Mouse (Mus musculus) kidney, embryonic 15.5 days (tissue): ENCODE results near the gene Atg10. TPM values are rescaled to one million over a fixed set of nuclear protein-coding genes. Genes with fewer than 3 reads are reported as not detected.

ENCODE experiments used
- ATAC-seq: fragments of 200-750 bp; cut with Nextera tagmentation; replicated peaks from 2 replicates; pipeline ENCODE4 v1.8.0; 2017; ENCODE audit warnings: moderate TSS enrichment; ENCODE audit not compliant: low FRiP score
- H3K27ac ChIP-seq: fragments of 300-500 bp; sonication (generic); 2 replicates; pipeline ENCODE4 v1.5.1; 2015; ENCODE audit warnings: mild to moderate bottlenecking, inconsistent platforms
- H3K27me3 ChIP-seq: fragments of 300-500 bp; sonication (generic); 2 replicates; pipeline ENCODE4 v1.6.1; 2015; ENCODE audit warnings: inconsistent platforms
- H3K36me3 ChIP-seq: fragments of 300-500 bp; sonication (generic); 2 replicates; pipeline ENCODE4 v1.6.1; 2015; ENCODE audit warnings: inconsistent platforms
- H3K4me1 ChIP-seq: fragments of 300-500 bp; sonication (generic); 2 replicates; pipeline ENCODE4 v1.6.1; 2015; ENCODE audit warnings: inconsistent platforms
- H3K4me2 ChIP-seq: fragments of 300-500 bp; sonication (generic); 2 replicates; pipeline ENCODE4 v1.6.1; 2015; ENCODE audit warnings: moderate library complexity, mild to moderate bottlenecking, inconsistent platforms
- H3K4me3 ChIP-seq: fragments of 300-500 bp; sonication (generic); replicated peaks from 2 replicates; pipeline ENCODE4 v1.5.1; 2015; ENCODE audit warnings: mild to moderate bottlenecking, inconsistent platforms
- H3K9ac ChIP-seq: fragments of 300-500 bp; sonication (generic); 2 replicates; pipeline ENCODE4 v1.6.1; 2015; ENCODE audit warnings: mild to moderate bottlenecking, inconsistent platforms
- H3K9me3 ChIP-seq: fragments of 300-500 bp; sonication (generic); replicated peaks from 2 replicates; pipeline ENCODE4 v1.6.1; 2016; ENCODE audit warnings: inconsistent platforms
- WGBS: fragments of 180-500 bp; shearing (Covaris S2); methylation state at CpG from one replicate; pipeline ENCODE4 v1.1.7; 2015; ENCODE audit warnings: mixed read lengths; 5-methylcytosine and 5-hydroxymethylcytosine counted together
- polyA plus RNA-seq: library from polyadenylated mRNA; unstranded; fragments of >200 nt; fragmentation: Nextera tagmentation; extraction: Ambion mirVana; gene quantifications from 2 replicates; pipeline ENCODE4 v1.2.1, GENCODE M21; 2015

The Atg10 gene
- polyA plus RNA-seq, 1 experiment from 2014 or later, result 12.6 TPM

DNA sequence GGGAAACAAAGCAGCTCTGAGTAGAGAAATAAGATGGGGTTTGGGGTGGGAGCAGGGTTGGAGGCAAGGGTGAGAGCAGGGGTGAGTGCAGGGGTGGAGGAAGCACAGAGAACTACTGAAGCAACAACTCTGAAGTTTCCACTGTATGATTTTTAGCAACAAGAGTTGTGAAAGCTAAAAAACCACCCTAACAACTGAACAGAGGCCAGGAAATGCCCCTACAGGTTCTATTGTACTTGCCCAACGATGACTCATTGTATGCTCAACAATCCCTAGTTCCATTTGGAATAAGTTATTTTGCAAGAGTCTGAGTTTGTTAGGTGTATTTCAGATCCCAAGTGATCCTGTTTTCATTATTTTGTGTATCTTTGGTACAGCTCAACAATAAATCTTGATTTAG is 182.5 kb downstream of the Atg10 start:
- no peak overlapping the region for H3K4me2 ChIP-seq
- WGBS, result 86% methylated on average over 1 of the region's 1 CpGs
- H3K4me3 ChIP-seq, result no peak overlapping the region
- H3K27me3 ChIP-seq, result no peaks in the 10 kb centered on the region
- H3K9ac ChIP-seq, result no peak overlapping the region
- H3K36me3 ChIP-seq, result no peaks in the 10 kb centered on the region
- ATAC-seq, result no peak
- H3K4me1 ChIP-seq, result no peaks in the 10 kb centered on the region
- no peak overlapping the region for H3K27ac ChIP-seq
- H3K9me3 ChIP-seq, result no peaks in the 10 kb centered on the region

DNA sequence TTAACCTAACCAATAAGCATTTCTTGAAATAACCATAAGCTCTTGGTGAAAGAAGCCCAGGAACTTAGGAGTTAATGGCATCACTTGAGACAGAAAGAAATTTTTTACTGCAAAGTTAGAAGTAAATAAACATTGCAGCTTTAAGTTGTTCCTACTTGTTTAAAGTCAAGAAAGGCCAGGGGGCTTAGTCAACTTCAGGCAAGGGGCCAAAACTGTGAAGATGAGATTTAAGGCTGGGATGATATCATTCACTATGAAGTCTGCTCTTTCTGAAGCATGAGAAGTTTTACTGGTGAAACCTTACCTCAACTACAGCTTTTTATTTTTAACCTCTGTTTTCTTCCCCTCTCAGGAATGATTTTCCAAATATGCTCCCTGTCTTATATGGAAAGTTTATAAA is 183.3 kb downstream of the Atg10 start:
- ATAC-seq, result no peak
- H3K27me3 ChIP-seq, result no peaks in the 10 kb centered on the region
- no peak overlapping the region for H3K4me3 ChIP-seq
- H3K9me3 ChIP-seq, result no peaks in the 10 kb centered on the region
- no peak overlapping the region for H3K4me2 ChIP-seq
- H3K4me1 ChIP-seq, result no peaks in the 10 kb centered on the region
- no peak overlapping the region for H3K27ac ChIP-seq
- no peak overlapping the region for H3K9ac ChIP-seq
- no peaks in the 10 kb centered on the region for H3K36me3 ChIP-seq

DNA sequence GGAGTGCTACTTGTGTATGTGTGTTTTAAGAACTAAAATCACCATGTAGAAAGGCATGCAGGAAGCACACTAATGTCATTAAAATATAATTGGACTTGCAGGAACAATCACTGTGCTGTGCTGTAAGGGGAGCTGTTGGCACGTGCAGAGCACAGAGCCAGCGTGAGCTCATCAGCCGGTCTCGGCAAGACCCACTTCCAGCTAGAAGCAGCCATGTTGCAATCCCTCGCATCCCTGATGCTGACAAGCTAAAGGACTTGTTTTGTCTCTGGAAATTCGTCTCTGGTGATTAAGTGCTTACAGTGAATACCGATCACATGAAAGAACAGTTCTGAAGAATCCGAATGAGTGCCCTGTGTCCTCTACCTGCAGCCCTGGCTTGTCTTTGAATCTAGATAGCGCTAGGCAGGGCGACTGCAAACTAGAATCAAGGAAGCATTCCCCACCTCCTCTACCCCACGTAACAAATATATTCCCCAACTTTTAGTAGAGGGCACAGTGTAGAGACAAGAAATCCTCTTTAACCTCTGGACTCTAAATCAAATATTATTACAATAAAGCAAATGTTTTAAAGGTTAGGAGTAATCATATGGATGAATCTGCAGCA is 184.5 kb downstream of the Atg10 start:
- Histone ChIP-seq H3K36me3 (no peaks in the 10 kb centered on the region), H3K27me3 (no peaks in the 10 kb centered on the region), H3K9ac (no peak overlapping the region), H3K4me3 (no peak overlapping the region), H3K9me3 (no peaks in the 10 kb centered on the region), H3K4me1 (no peaks in the 10 kb centered on the region), H3K27ac (no peak overlapping the region), H3K4me2 (peak overlapping the region; percentile 34; the same call in 1 of the 2 replicates)
- 51% methylated on average over 11 of the region's 11 CpGs for WGBS
- ATAC-seq, result peak; percentile 88

DNA sequence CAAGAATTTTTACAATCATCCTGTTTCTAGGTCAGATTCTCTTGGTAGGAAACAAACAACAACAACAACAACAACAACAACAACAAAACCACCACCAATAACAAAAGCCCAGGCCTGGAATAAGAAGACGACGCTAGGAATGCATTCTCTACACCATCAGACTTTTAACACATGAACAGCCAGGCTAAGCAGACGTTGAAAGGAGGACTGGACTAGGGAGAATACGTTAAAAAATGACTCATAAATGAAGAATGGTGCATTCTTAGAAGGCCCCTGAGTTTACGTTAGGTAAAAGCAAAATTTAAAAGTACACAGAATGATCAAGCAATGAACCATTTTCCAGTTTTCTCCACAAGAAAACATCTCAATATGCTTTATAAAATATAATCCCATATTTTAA is 185.1 kb downstream of the Atg10 start:
- 66% methylated on average over 5 of the region's 5 CpGs for WGBS
- no peaks in the 10 kb centered on the region for H3K4me1 ChIP-seq
- no peaks in the 10 kb centered on the region for H3K9me3 ChIP-seq
- no peak for ATAC-seq
- H3K27ac ChIP-seq, result no peak overlapping the region
- no peak overlapping the region for H3K9ac ChIP-seq
- no peaks in the 10 kb centered on the region for H3K36me3 ChIP-seq
- no peak overlapping the region for H3K4me3 ChIP-seq
- no peak overlapping the region for H3K4me2 ChIP-seq
- no peaks in the 10 kb centered on the region for H3K27me3 ChIP-seq

- H3K4me2 ChIP-seq, result no peak overlapping the region
- no peaks in the 10 kb centered on the region for H3K36me3 ChIP-seq
- H3K4me1 ChIP-seq, result no peaks in the 10 kb centered on the region
- H3K27ac ChIP-seq, result no peak overlapping the region
- WGBS, result 86% methylated on average over 3 of the region's 3 CpGs
- H3K27me3 ChIP-seq, result no peaks in the 10 kb centered on the region
- no peaks in the 10 kb centered on the region for H3K9me3 ChIP-seq
- H3K9ac ChIP-seq, result no peak overlapping the region
- no peak overlapping the region for H3K4me3 ChIP-seq
- ATAC-seq, result no peak
These were observed 185.7 kb downstream of the Atg10 start for GRCm38 (mm10) chr13:91038034-91038433.

GRCm38 (mm10) chr13:91037405-91037804 is 186.4 kb downstream of the Atg10 start:
- no peaks in the 10 kb centered on the region for H3K27me3 ChIP-seq
- 96% methylated on average over 6 of the region's 6 CpGs for whole genome bisulfite sequencing
- no peaks in the 10 kb centered on the region for H3K4me1 ChIP-seq
- no peak overlapping the region for H3K4me2 ChIP-seq
- H3K27ac ChIP-seq, result no peak overlapping the region
- no peak for ATAC-seq
- no peaks in the 10 kb centered on the region for H3K36me3 ChIP-seq
- no peak overlapping the region for H3K4me3 ChIP-seq
- no peak overlapping the region for H3K9ac ChIP-seq
- no peaks in the 10 kb centered on the region for H3K9me3 ChIP-seq

GRCm38 (mm10) chr13:91031836-91032235 is 191.9 kb downstream of the Atg10 start:
- Histone ChIP-seq H3K4me2 (no peak overlapping the region), H3K9ac (no peak overlapping the region), H3K27ac (no peak overlapping the region), H3K27me3 (no peaks in the 10 kb centered on the region), H3K4me1 (no peaks in the 10 kb centered on the region), H3K4me3 (no peak overlapping the region), H3K9me3 (no peaks in the 10 kb centered on the region), H3K36me3 (no peaks in the 10 kb centered on the region)
- ATAC-seq, result no peak
- 88% methylated on average over 2 of the region's 2 CpGs for WGBS

GRCm38 (mm10) chr13:91023447-91023846 is 200.3 kb downstream of the Atg10 start:
- Histone ChIP-seq H3K36me3 (no peaks in the 10 kb centered on the region), H3K9ac (no peak overlapping the region), H3K27ac (no peak overlapping the region), H3K27me3 (no peaks in the 10 kb centered on the region), H3K9me3 (no peaks in the 10 kb centered on the region), H3K4me1 (no peaks in the 10 kb centered on the region), H3K4me2 (no peak overlapping the region), H3K4me3 (no peak overlapping the region)
- ATAC-seq, result no peak
- whole genome bisulfite sequencing, result 83% methylated on average over 9 of the region's 9 CpGs

- H3K27me3 ChIP-seq, result no peaks in the 10 kb centered on the region
- no peaks in the 10 kb centered on the region for H3K4me1 ChIP-seq
- H3K9me3 ChIP-seq, result no peaks in the 10 kb centered on the region
- H3K9ac ChIP-seq, result no peak overlapping the region
- 53% methylated on average over 3 of the region's 3 CpGs for WGBS
- no peaks in the 10 kb centered on the region for H3K36me3 ChIP-seq
- H3K4me3 ChIP-seq, result no peak overlapping the region
- H3K27ac ChIP-seq, result no peak overlapping the region
- no peak overlapping the region for H3K4me2 ChIP-seq
- no peak for ATAC-seq
These were observed 211.9 kb downstream of the Atg10 start for GRCm38 (mm10) chr13:91011851-91012250.

- Histone ChIP-seq H3K9ac (no peak overlapping the region), H3K36me3 (no peaks in the 10 kb centered on the region), H3K9me3 (no peaks in the 10 kb centered on the region), H3K4me2 (no peak overlapping the region), H3K27ac (no peak overlapping the region), H3K4me3 (no peak overlapping the region), H3K4me1 (no peaks in the 10 kb centered on the region), H3K27me3 (no peaks in the 10 kb centered on the region)
- ATAC-seq, result no peak
- WGBS, result 87% methylated on average over 2 of the region's 2 CpGs
These were observed 228.6 kb downstream of the Atg10 start for GRCm38 (mm10) chr13:90995034-90995629.

- no peak overlapping the region for H3K27ac ChIP-seq
- no peaks in the 10 kb centered on the region for H3K9me3 ChIP-seq
- H3K27me3 ChIP-seq, result no peaks in the 10 kb centered on the region
- no peaks in the 10 kb centered on the region for H3K36me3 ChIP-seq
- H3K4me3 ChIP-seq, result no peak overlapping the region
- 87% methylated on average over 13 of the region's 13 CpGs for WGBS
- no peaks in the 10 kb centered on the region for H3K4me1 ChIP-seq
- H3K4me2 ChIP-seq, result no peak overlapping the region
- no peak overlapping the region for H3K9ac ChIP-seq
- ATAC-seq, result no peak
These were observed 230.2 kb downstream of the Atg10 start for GRCm38 (mm10) chr13:90993602-90994001.

GRCm38 (mm10) chr13:90992948-90993347 is 230.8 kb downstream of the Atg10 start:
- no peak overlapping the region for H3K27ac ChIP-seq
- ATAC-seq, result no peak
- H3K9me3 ChIP-seq, result no peaks in the 10 kb centered on the region
- H3K27me3 ChIP-seq, result no peaks in the 10 kb centered on the region
- H3K9ac ChIP-seq, result no peak overlapping the region
- WGBS, result 91% methylated on average over 5 of the region's 5 CpGs
- H3K4me2 ChIP-seq, result no peak overlapping the region
- H3K36me3 ChIP-seq, result no peaks in the 10 kb centered on the region
- no peak overlapping the region for H3K4me3 ChIP-seq
- H3K4me1 ChIP-seq, result no peaks in the 10 kb centered on the region

DNA sequence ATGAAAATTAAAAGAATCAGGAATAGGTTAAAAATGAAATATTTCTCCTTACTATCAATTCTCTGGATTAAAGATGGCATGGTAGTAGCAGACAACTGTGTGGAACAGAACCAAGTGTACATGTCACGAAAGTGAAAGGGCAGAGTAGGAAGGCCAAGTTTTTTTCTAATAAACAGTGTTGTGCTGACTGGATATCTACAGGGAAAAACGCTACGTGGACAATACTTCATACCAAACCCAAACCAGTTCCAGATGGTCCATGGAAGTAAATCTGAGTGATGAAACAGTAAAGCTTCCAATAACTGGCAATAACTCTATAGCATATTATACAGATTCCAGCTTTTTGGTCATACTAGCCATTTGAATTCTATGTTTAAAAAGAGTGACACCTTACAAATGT is 235.5 kb downstream of the Atg10 start:
- Histone ChIP-seq H3K4me2 (no peak overlapping the region), H3K4me1 (no peaks in the 10 kb centered on the region), H3K27me3 (no peaks in the 10 kb centered on the region), H3K9ac (no peak overlapping the region), H3K36me3 (no peaks in the 10 kb centered on the region), H3K4me3 (no peak overlapping the region), H3K9me3 (no peaks in the 10 kb centered on the region), H3K27ac (no peak overlapping the region)
- WGBS, result 81% methylated on average over 3 of the region's 3 CpGs
- no peak for ATAC-seq
